Comparison of ENCODE assay signal across 8 mouse cellular contexts in genomic region chr2:63454263-63455011, GRCm38 (mm10).
DNase-seq lines count a peak whose midpoint lies in the region; ATAC-seq and TF ChIP-seq lines count a peak whose summit lies in the region.

No protein-coding gene starts in this region.

- H3K9me3 ChIP-seq in intestine, embryonic 14.5 days (ENCODE audit: control insufficient read depth, low read length), result no peaks in the 10 kb centered on the region
- H3K9me3 ChIP-seq in intestine, postnatal 0 days (ENCODE audit: control insufficient read depth), result no peaks in the 10 kb centered on the region
- no peaks in the 10 kb centered on the region for H3K9me3 ChIP-seq in heart, embryonic 10.5 days

- peak overlapping the region; percentile 20 for H3K4me2 ChIP-seq in intestine, embryonic 14.5 days (ENCODE audit: low read length)
- H3K4me2 ChIP-seq in intestine, postnatal 0 days (replicated peaks; ENCODE audit: low read depth), result no peak overlapping the region

- peak; percentile 55; the same call in 1 of the 2 replicates for ATAC-seq in intestine, embryonic 14.5 days (replicated peaks; ENCODE audit: low FRiP score, low TSS enrichment, low read depth)
- no peak for ATAC-seq in intestine, postnatal 0 days
- no peak for ATAC-seq in megakaryocyte, adult 5-6 weeks (ENCODE audit: poor library complexity, severe bottlenecking)

- no peak overlapping the region for H3K27ac ChIP-seq in intestine, embryonic 14.5 days (ENCODE audit: low read depth)
- no peak overlapping the region for H3K27ac ChIP-seq in intestine, postnatal 0 days (ENCODE audit: low read depth, low read length)
- peak overlapping the region; percentile 42 for H3K27ac ChIP-seq in heart, embryonic 10.5 days

- H3K4me1 ChIP-seq in intestine, embryonic 14.5 days (replicated peaks; ENCODE audit: control insufficient read depth, insufficient read depth, low read length), result peaks cover 6% of the 10 kb centered on the region; the same call in 1 of the 2 replicates
- H3K4me1 ChIP-seq in intestine, postnatal 0 days (replicated peaks; ENCODE audit: control insufficient read depth, insufficient read depth, low read length), result no peaks in the 10 kb centered on the region
- H3K4me1 ChIP-seq in heart, embryonic 10.5 days, result peaks cover 12% of the 10 kb centered on the region

- H3K9ac ChIP-seq in intestine, embryonic 14.5 days (ENCODE audit: low read length), result no peak overlapping the region
- no peak overlapping the region for H3K9ac ChIP-seq in intestine, postnatal 0 days (ENCODE audit: low read depth, low read length)

- no peaks in the 10 kb centered on the region for H3K36me3 ChIP-seq in intestine, embryonic 14.5 days (ENCODE audit: control insufficient read depth, insufficient read depth, low read length)
- H3K36me3 ChIP-seq in intestine, postnatal 0 days (ENCODE audit: control insufficient read depth, insufficient read depth), result no peaks in the 10 kb centered on the region
- no peaks in the 10 kb centered on the region for H3K36me3 ChIP-seq in heart, embryonic 10.5 days

- no peak for DNase-seq in intestine, embryonic 14.5 days (ENCODE audit: low spot score)
- DNase-seq in R1 (ENCODE audit: low read depth, low spot score), result peak; percentile 16
- peak; percentile 77 for DNase-seq in heart, embryonic 10.5 days (ENCODE audit: low spot score)
- DNase-seq in left cerebral cortex, adult 9 months (ENCODE audit: low spot score in 2 of 2), result peak; percentile 40 to 70
- no peak for DNase-seq in adrenal gland, postnatal 10 days
- no peak for DNase-seq in spleen, adult 12 weeks (ENCODE audit: low spot score)

- no peaks in the 10 kb centered on the region for H3K27me3 ChIP-seq in intestine, embryonic 14.5 days (replicated peaks; ENCODE audit: control insufficient read depth, insufficient read depth, low read length)
- no peaks in the 10 kb centered on the region for H3K27me3 ChIP-seq in intestine, postnatal 0 days (replicated peaks; ENCODE audit: control insufficient read depth, insufficient read depth, low read length)
- no peaks in the 10 kb centered on the region for H3K27me3 ChIP-seq in heart, embryonic 10.5 days (ENCODE audit: insufficient read depth, poor library complexity, severe bottlenecking)

- H3K4me3 ChIP-seq in intestine, embryonic 14.5 days (ENCODE audit: low read depth, low read length), result no peak overlapping the region
- H3K4me3 ChIP-seq in intestine, postnatal 0 days (ENCODE audit: low read depth, low read length), result no peak overlapping the region
- no peak overlapping the region for H3K4me3 ChIP-seq in heart, embryonic 10.5 days

- WGBS in intestine, embryonic 14.5 days, result 37% methylated on average over 10 of the region's 10 CpGs
- WGBS in intestine, postnatal 0 days, result 47% methylated on average over 10 of the region's 10 CpGs
- 42% methylated on average over 10 of the region's 10 CpGs for WGBS in heart, embryonic 10.5 days

- no peak for TF ChIP-seq CTCF in intestine, postnatal 0 days (IDR thresholded peaks at IDR 0.05; ENCODE audit: low read depth)

Comparison
In these comparisons a context has a peak if more than half of its experiments do, and no peak if none do; other contexts are left out.
1. DNase-seq: peak in R1 (single experiment), heart, embryonic 10.5 days (single experiment) and left cerebral cortex, adult 9 months (2 of 2); none in intestine, embryonic 14.5 days (single experiment), adrenal gland, postnatal 10 days (single experiment) and spleen, adult 12 weeks (single experiment).